Mouse (Mus musculus) embryo, embryonic 11 days (tissue): ENCODE measurements around the gene Glra1.

Experiments
- DNase-seq: peaks from one replicate; pipeline ENCODE4 v3.0.0-alpha.2; 2015

The Glra1 gene

GRCm38 (mm10) chr11:55517666-55518065 lies 90.3 kb downstream of the Glra1 start:
- no peak for DNase-seq

- peak; percentile 44 for DNase-seq
Observed at GRCm38 (mm10) chr11:55511374-55511773, 96.6 kb downstream of the Glra1 start.

- DNase-seq = no peak
Observed at GRCm38 (mm10) chr11:55505485-55505884, 102.5 kb downstream of the Glra1 start.

GRCm38 (mm10) chr11:55502886-55503285 lies 105.1 kb downstream of the Glra1 start:
- DNase-seq = no peak

GRCm38 (mm10) chr11:55501955-55502531 lies 106.0 kb downstream of the Glra1 start:
- no peak for DNase-seq

- peak; percentile 68 for DNase-seq
Observed at GRCm38 (mm10) chr11:55497885-55498284, 110.1 kb downstream of the Glra1 start.

- no peak for DNase-seq
Observed at GRCm38 (mm10) chr11:55496158-55496557, 111.8 kb downstream of the Glra1 start.

GRCm38 (mm10) chr11:55485443-55485842 lies 122.6 kb downstream of the Glra1 start:
- no peak for DNase-seq

GRCm38 (mm10) chr11:55473219-55473618 lies 134.8 kb downstream of the Glra1 start:
- no peak for DNase-seq

GRCm38 (mm10) chr11:55471467-55471866 lies 136.5 kb downstream of the Glra1 start:
- no peak for DNase-seq

GRCm38 (mm10) chr11:55470761-55471160 lies 137.2 kb downstream of the Glra1 start:
- DNase-seq = no peak

- peak; percentile 50 for DNase-seq
Observed at GRCm38 (mm10) chr11:55469923-55470691, 137.9 kb downstream of the Glra1 start.

GRCm38 (mm10) chr11:55469048-55469843 lies 138.8 kb downstream of the Glra1 start, which contains the start of gene G3bp1:
TSS of gene G3bp1 (plus strand) at chr11:55469685.
- DNase-seq = peak; percentile 99

- DNase-seq = no peak
Observed at GRCm38 (mm10) chr11:55468611-55469047, 139.4 kb downstream of the Glra1 start.

- DNase-seq = no peak
Observed at GRCm38 (mm10) chr11:55468012-55468411, 140.0 kb downstream of the Glra1 start.

- DNase-seq = no peak
Observed at GRCm38 (mm10) chr11:55465177-55465576, 142.8 kb downstream of the Glra1 start.

GRCm38 (mm10) chr11:55464707-55465106 lies 143.3 kb downstream of the Glra1 start:
- DNase-seq = no peak
